Mouse (Mus musculus): ENCODE measurements around the gene Skap1. TPM values are rescaled to one million over a fixed set of nuclear protein-coding genes. Genes with fewer than 3 reads are reported as not detected.
A peak's percentile ranks its signal among the peaks of the same experiment; 100 is the strongest.

Gene Skap1
- polyA plus RNA-seq (2015; fragmentation: Nextera tagmentation; extraction: Ambion mirVana), result 2.1 and 4.5 TPM in 2 replicates

DNA sequence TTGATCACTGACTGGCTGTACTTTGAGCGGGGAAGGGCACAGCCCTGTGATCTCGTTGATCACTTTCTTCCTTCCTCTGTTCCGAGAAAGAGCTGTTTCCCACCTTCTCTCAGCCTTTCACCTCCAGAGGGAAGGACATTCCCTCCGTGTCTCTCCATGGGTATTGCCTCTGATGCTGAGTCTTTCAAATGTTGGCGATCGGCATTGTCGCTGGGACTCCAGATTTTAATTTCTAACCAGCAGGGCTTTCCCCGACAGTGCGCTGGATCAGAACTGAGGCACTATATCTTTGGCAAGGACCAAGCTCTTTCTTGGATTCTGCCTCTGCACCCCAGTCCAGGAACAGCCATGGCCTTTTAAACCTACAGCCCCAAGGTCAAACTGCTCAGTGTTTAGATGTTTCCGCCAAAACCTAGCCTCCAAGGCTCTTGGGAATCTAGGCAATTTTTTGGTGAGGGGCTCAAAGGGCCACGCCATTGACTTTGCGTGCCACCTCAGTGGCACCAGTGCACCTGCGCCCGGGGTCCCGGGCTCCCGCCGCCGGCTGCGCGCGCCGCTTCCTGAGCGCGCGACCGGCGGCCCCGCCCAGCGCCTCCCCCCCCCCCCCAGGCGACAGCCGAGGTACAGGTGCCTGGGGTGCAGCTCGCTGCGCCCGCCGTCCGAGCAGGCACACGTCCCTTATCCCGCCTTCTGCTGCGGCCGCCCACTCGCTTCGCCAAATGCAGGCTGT is at the start of gene Skap1:
TSS of gene Skap1 (plus strand) at position 608 of the 730 bp plus-strand sequence.
- peak within 1 kb of the TSS; percentile 45 for H3K4me3 ChIP-seq (ENCODE audit: low read length)
- 12% methylated on average over 28 of the region's 42 CpGs for WGBS
- H3K4me2 ChIP-seq (ENCODE audit: low read depth, low read length), result peak within 1 kb of the TSS; percentile 77
- peaks cover 24% of the 10 kb centered on the region for H3K27me3 ChIP-seq (ENCODE audit: control insufficient read depth, insufficient read depth, low read depth, low read length)
- ATAC-seq (ENCODE audit: low read depth), result 0 out of 2 replicates have a peak, but pooled peaks have one; percentile 30
- H3K36me3 ChIP-seq (ENCODE audit: control insufficient read depth, insufficient read depth, low read length), result no peaks in the 10 kb centered on the region
- H3K27ac ChIP-seq (ENCODE audit: low read length), result no peak within 1 kb of the TSS
- H3K4me1 ChIP-seq (replicated peaks; ENCODE audit: control insufficient read depth, insufficient read depth, low read length), result peaks cover 20% of the 10 kb centered on the region
- no peaks in the 10 kb centered on the region for H3K9me3 ChIP-seq (ENCODE audit: control insufficient read depth, low read length)
- peak within 1 kb of the TSS; percentile 36 for H3K9ac ChIP-seq (ENCODE audit: low read length)

DNA sequence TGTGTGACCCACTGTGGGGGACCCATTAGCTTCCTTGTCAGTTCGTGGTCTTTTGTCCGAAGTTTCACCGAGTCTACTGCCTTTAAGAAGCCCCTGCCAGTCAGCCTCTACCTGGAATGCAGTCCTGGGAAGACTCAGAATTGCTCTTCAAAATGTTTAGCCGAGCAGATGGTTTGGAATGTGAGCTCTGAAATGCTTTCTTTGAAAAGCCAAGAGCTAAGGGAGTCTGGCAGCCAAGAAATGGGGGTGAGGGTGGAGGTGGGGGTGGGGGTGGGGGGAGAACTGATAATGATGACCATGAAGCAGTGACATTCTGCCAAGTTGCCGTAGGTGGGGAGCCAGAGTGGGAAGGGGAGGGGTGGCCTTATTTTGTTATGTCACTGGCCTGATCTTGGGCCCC is 43.3 kb upstream of the Skap1 start:
- no peaks in the 10 kb centered on the region for H3K36me3 ChIP-seq (ENCODE audit: control insufficient read depth, insufficient read depth, low read length)
- H3K27me3 ChIP-seq (ENCODE audit: control insufficient read depth, insufficient read depth, low read depth, low read length), result no peaks in the 10 kb centered on the region
- peak; percentile 23; the same call in 1 of the 2 replicates for ATAC-seq (ENCODE audit: low read depth)
- H3K4me1 ChIP-seq (replicated peaks; ENCODE audit: control insufficient read depth, insufficient read depth, low read length), result peaks cover 11% of the 10 kb centered on the region
- H3K9ac ChIP-seq (ENCODE audit: low read length), result no peak overlapping the region
- no peak overlapping the region for H3K4me3 ChIP-seq (ENCODE audit: low read length)
- no peaks in the 10 kb centered on the region for H3K9me3 ChIP-seq (ENCODE audit: control insufficient read depth, low read length)
- H3K4me2 ChIP-seq (ENCODE audit: low read depth, low read length), result no peak overlapping the region
- 19% methylated on average over 5 of the region's 5 CpGs for WGBS
- H3K27ac ChIP-seq (ENCODE audit: low read length), result no peak overlapping the region

DNA sequence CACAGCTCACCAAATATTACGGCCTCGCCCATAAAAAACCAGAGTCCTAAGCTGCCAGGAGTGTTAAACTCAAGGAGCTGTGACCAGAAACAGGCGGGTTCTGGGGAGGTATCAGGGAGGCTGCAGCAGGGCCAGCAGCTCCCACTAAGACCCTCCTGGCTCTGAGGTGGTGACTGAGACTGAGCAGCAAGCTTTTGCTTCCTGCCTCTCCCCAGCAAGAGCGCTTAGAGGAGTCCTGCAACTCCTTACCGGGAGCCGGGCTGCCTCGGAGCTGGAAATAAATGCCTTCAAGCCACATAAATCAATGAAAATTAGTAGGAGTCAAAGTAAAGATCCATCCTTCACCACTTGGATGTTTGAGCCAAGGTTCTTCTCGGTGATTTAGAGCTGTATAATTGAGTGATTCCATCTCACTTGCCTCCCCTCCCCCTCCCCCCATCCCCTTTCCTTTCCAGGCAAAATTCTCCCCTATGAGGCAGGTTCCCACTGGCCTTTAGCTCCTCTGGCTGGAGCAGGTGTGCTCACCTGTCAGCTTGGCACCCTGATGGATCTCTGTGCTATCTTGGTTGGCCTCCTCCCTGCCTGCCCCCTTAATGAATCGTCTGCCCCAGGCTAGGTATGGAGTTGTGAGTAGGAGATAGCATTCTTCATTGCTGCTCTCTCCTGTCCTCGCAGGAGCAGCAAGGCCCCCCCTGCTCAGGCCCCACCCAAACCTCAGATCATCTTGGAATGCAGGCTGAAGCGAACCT is 42.7 kb upstream of the Skap1 start:
- no peak overlapping the region for H3K4me3 ChIP-seq (ENCODE audit: low read length)
- WGBS, result 18% methylated on average over 11 of the region's 11 CpGs
- no peak overlapping the region for H3K9ac ChIP-seq (ENCODE audit: low read length)
- no peaks in the 10 kb centered on the region for H3K9me3 ChIP-seq (ENCODE audit: control insufficient read depth, low read length)
- no peak overlapping the region for H3K27ac ChIP-seq (ENCODE audit: low read length)
- 0 out of 2 replicates have a peak, but pooled peaks have one; percentile 8 for ATAC-seq (ENCODE audit: low read depth)
- H3K36me3 ChIP-seq (ENCODE audit: control insufficient read depth, insufficient read depth, low read length), result no peaks in the 10 kb centered on the region
- no peak overlapping the region for H3K4me2 ChIP-seq (ENCODE audit: low read depth, low read length)
- peaks cover 16% of the 10 kb centered on the region for H3K4me1 ChIP-seq (replicated peaks; ENCODE audit: control insufficient read depth, insufficient read depth, low read length)
- H3K27me3 ChIP-seq (ENCODE audit: control insufficient read depth, insufficient read depth, low read depth, low read length), result no peaks in the 10 kb centered on the region

DNA sequence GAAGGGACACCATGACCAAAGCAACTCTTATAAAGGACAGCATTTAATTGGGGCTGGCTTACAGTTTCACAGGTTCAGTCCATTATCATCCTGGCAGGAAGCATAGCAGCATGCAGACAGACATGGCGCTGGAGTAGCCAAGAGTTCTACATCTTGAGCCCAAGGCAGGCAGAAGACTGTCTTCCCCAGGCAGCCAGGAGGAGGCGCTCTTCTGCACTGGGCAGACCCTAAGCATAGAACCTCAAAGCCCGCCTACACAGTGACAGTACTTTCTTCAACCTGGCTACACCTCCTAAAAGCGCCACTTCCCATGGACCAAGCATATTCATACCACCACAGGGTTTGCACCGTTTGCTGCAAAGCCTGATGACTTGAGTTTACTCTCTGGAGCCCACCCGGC is 39.2 kb upstream of the Skap1 start:
- Histone ChIP-seq H3K4me1 (replicated peaks; ENCODE audit: control insufficient read depth, insufficient read depth, low read length) (peaks cover 16% of the 10 kb centered on the region), H3K4me3 (ENCODE audit: low read length) (no peak overlapping the region), H3K36me3 (ENCODE audit: control insufficient read depth, insufficient read depth, low read length) (no peaks in the 10 kb centered on the region), H3K4me2 (ENCODE audit: low read depth, low read length) (no peak overlapping the region), H3K9ac (ENCODE audit: low read length) (no peak overlapping the region), H3K27me3 (ENCODE audit: control insufficient read depth, insufficient read depth, low read depth, low read length) (no peaks in the 10 kb centered on the region), H3K9me3 (ENCODE audit: control insufficient read depth, low read length) (no peaks in the 10 kb centered on the region), H3K27ac (ENCODE audit: low read length) (no peak overlapping the region)
- 91% methylated on average over 6 of the region's 6 CpGs for WGBS
- ATAC-seq (ENCODE audit: low read depth), result no peak

DNA sequence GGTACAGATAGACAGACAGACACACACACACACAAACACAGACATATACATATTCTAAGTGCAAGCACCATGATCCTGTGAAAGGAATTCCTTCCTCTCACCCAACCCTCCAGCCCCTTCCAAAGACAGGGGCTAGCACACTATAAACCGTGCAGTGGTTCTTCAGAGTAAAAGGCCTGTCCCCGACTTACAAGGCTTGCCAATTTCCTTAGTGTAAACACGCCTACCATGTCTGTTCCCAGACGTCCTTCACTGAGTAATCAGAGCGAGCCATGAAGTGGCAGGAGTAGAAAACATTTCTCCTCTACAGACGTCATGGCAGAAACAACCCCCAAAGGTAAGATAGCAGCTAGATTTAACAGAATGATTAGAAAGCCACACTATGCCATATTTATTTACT is 38.2 kb upstream of the Skap1 start:
- peak; percentile 76 for ATAC-seq (ENCODE audit: low read depth)
- Histone ChIP-seq H3K27me3 (ENCODE audit: control insufficient read depth, insufficient read depth, low read depth, low read length) (no peaks in the 10 kb centered on the region), H3K27ac (ENCODE audit: low read length) (peak overlapping the region; percentile 40), H3K4me1 (replicated peaks; ENCODE audit: control insufficient read depth, insufficient read depth, low read length) (peaks cover 13% of the 10 kb centered on the region), H3K9me3 (ENCODE audit: control insufficient read depth, low read length) (no peaks in the 10 kb centered on the region), H3K9ac (ENCODE audit: low read length) (no peak overlapping the region), H3K4me3 (ENCODE audit: low read length) (no peak overlapping the region), H3K36me3 (ENCODE audit: control insufficient read depth, insufficient read depth, low read length) (no peaks in the 10 kb centered on the region), H3K4me2 (ENCODE audit: low read depth, low read length) (no peak overlapping the region)
- 5% methylated on average over 6 of the region's 6 CpGs for WGBS

DNA sequence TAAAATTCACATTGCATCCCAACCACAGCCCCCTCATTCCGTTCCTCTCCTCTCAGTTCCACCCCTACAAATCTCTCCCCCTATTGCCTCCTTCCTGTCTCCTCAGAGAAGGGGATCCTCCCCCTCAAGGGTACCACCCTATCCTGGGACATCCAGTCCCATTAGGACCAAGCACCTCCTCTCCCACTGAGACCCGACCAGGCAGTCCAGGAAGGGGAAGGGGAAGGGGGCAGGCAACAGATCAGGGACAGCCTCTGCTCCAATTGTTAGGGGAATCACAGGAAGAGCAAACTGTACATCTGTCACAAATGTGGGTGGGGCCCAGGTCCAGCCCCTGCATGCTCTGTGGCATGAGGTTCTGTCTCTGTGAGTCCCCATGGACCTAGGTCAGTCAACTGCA is 37.6 kb upstream of the Skap1 start:
- H3K27me3 ChIP-seq (ENCODE audit: control insufficient read depth, insufficient read depth, low read depth, low read length), result no peaks in the 10 kb centered on the region
- H3K9me3 ChIP-seq (ENCODE audit: control insufficient read depth, low read length), result no peaks in the 10 kb centered on the region
- H3K4me1 ChIP-seq (replicated peaks; ENCODE audit: control insufficient read depth, insufficient read depth, low read length), result peaks cover 11% of the 10 kb centered on the region
- H3K27ac ChIP-seq (ENCODE audit: low read length), result no peak overlapping the region
- no peak overlapping the region for H3K4me2 ChIP-seq (ENCODE audit: low read depth, low read length)
- no peak overlapping the region for H3K9ac ChIP-seq (ENCODE audit: low read length)
- no peak overlapping the region for H3K4me3 ChIP-seq (ENCODE audit: low read length)
- peak; percentile 79 for ATAC-seq (ENCODE audit: low read depth)
- WGBS, result 42% methylated on average over 2 of the region's 2 CpGs
- no peaks in the 10 kb centered on the region for H3K36me3 ChIP-seq (ENCODE audit: control insufficient read depth, insufficient read depth, low read length)

DNA sequence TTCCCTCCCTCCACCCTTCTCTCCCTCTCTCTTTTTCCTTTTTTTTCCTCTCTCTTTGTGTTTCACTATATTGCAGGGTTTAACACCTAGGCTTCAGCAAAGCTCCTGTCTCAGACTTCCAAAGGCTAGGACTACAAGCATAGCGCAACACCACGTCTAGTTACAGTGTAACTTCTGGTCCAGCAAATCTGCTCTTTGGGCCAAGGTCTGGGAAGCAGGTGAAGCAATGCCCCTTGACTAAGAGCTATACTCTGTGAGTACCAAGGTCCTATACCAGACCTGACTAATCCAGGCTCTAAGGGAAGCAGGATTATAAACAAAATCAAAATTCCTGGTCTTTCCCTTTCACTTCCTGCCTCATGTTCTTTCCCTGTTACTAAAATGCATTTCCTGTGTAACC is 35.3 kb upstream of the Skap1 start:
- H3K27me3 ChIP-seq (ENCODE audit: control insufficient read depth, insufficient read depth, low read depth, low read length), result no peaks in the 10 kb centered on the region
- no peak overlapping the region for H3K4me3 ChIP-seq (ENCODE audit: low read length)
- H3K9me3 ChIP-seq (ENCODE audit: control insufficient read depth, low read length), result no peaks in the 10 kb centered on the region
- no peak for ATAC-seq (ENCODE audit: low read depth)
- WGBS, result 77% methylated on average over 2 of the region's 2 CpGs
- no peak overlapping the region for H3K4me2 ChIP-seq (ENCODE audit: low read depth, low read length)
- no peaks in the 10 kb centered on the region for H3K36me3 ChIP-seq (ENCODE audit: control insufficient read depth, insufficient read depth, low read length)
- no peak overlapping the region for H3K27ac ChIP-seq (ENCODE audit: low read length)
- peaks cover 11% of the 10 kb centered on the region for H3K4me1 ChIP-seq (replicated peaks; ENCODE audit: control insufficient read depth, insufficient read depth, low read length)
- no peak overlapping the region for H3K9ac ChIP-seq (ENCODE audit: low read length)

DNA sequence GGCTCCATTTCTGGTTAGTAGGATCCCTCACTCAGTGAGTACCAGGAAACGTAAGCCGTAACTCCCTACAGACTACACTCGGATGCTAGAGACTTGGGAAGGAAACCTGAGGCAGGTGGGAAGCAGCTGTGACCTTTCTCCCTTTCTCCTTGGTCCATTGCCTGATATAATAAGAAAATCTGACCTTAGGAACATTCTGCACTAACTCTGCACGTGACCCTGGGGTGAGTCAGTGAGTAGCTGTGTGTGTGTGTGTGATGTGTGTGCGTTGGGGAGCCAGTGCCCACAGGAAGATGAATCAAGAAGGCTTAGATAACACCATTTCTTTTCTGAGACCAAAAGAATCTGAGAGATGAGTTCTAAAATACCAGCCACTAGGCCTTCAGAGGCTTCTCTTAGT is 34.5 kb upstream of the Skap1 start:
- no peaks in the 10 kb centered on the region for H3K36me3 ChIP-seq (ENCODE audit: control insufficient read depth, insufficient read depth, low read length)
- no peaks in the 10 kb centered on the region for H3K27me3 ChIP-seq (ENCODE audit: control insufficient read depth, insufficient read depth, low read depth, low read length)
- H3K4me3 ChIP-seq (ENCODE audit: low read length), result no peak overlapping the region
- no peak for ATAC-seq (ENCODE audit: low read depth)
- no peak overlapping the region for H3K4me2 ChIP-seq (ENCODE audit: low read depth, low read length)
- WGBS, result 71% methylated on average over 5 of the region's 5 CpGs
- peaks cover 11% of the 10 kb centered on the region for H3K4me1 ChIP-seq (replicated peaks; ENCODE audit: control insufficient read depth, insufficient read depth, low read length)
- H3K9ac ChIP-seq (ENCODE audit: low read length), result no peak overlapping the region
- H3K9me3 ChIP-seq (ENCODE audit: control insufficient read depth, low read length), result no peaks in the 10 kb centered on the region
- no peak overlapping the region for H3K27ac ChIP-seq (ENCODE audit: low read length)

DNA sequence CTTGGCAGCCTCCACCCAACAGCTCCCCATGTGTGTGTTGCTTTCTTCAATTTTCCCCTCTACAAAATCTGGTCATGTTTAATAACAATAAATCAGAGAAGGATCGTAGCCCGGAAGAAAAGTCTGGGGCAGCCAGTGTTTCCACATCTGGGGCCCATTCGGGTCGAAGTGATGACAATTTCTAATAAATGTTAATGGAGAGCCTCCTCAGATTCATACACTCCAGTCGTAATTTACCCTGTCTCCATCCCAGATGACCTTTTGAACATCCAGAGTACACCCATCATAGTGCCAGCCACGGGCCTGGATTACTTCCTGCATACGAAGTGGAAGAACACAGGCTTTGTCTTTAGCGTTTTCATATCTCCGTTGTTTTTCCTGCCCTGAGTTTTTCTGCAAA is 32.5 kb upstream of the Skap1 start:
- Histone ChIP-seq H3K4me1 (replicated peaks; ENCODE audit: control insufficient read depth, insufficient read depth, low read length) (no peaks in the 10 kb centered on the region), H3K4me2 (ENCODE audit: low read depth, low read length) (no peak overlapping the region), H3K36me3 (ENCODE audit: control insufficient read depth, insufficient read depth, low read length) (no peaks in the 10 kb centered on the region), H3K27ac (ENCODE audit: low read length) (no peak overlapping the region), H3K9ac (ENCODE audit: low read length) (no peak overlapping the region), H3K4me3 (ENCODE audit: low read length) (no peak overlapping the region), H3K27me3 (ENCODE audit: control insufficient read depth, insufficient read depth, low read depth, low read length) (no peaks in the 10 kb centered on the region), H3K9me3 (ENCODE audit: control insufficient read depth, low read length) (no peaks in the 10 kb centered on the region)
- WGBS, result 32% methylated on average over 9 of the region's 9 CpGs
- ATAC-seq (ENCODE audit: low read depth), result no peak
